Mouse (Mus musculus) liver, embryonic 12.5 days (tissue): Measurements from ENCODE around the gene Cd44. TPM values are rescaled to one million over a fixed set of nuclear protein-coding genes. Genes with fewer than 3 reads are reported as not detected.

Experiments
- ATAC-seq: fragments of 200-750 bp; cut with Nextera tagmentation; 2 replicates; pipeline ENCODE4 v1.8.0; 2017; ENCODE audit warnings: moderate number of reproducible peaks, mild to moderate bottlenecking, moderate library complexity
- H3K27ac ChIP-seq: fragments of 300-500 bp; sonication (generic); 2 replicates; pipeline ENCODE4 v1.5.1; 2016; ENCODE audit warnings: mild to moderate bottlenecking
- H3K27me3 ChIP-seq: fragments of 300-500 bp; sonication (generic); replicated peaks from 2 replicates; pipeline ENCODE4 v1.6.1; 2016; ENCODE audit warnings: mild to moderate bottlenecking, moderate library complexity
- H3K36me3 ChIP-seq: fragments of 300-500 bp; sonication (generic); 2 replicates; pipeline ENCODE4 v1.6.1; 2016; ENCODE audit warnings: mild to moderate bottlenecking, moderate library complexity
- H3K4me1 ChIP-seq: fragments of 300-500 bp; sonication (generic); 2 replicates; pipeline ENCODE4 v1.6.1; 2016
- H3K4me2 ChIP-seq: fragments of 300-500 bp; sonication (generic); 2 replicates; pipeline ENCODE4 v1.6.1; 2016; ENCODE audit warnings: mild to moderate bottlenecking, moderate library complexity
- H3K4me3 ChIP-seq: fragments of 300-500 bp; sonication (generic); 2 replicates; pipeline ENCODE4 v1.5.1; 2016; ENCODE audit warnings: mild to moderate bottlenecking, moderate library complexity
- H3K9ac ChIP-seq: fragments of 300-500 bp; sonication (generic); 2 replicates; pipeline ENCODE4 v1.6.1; 2016; ENCODE audit warnings: mild to moderate bottlenecking, moderate library complexity
- H3K9me3 ChIP-seq: fragments of 300-500 bp; sonication (generic); replicated peaks from 2 replicates; pipeline ENCODE4 v1.6.1; 2016; ENCODE audit warnings: mild to moderate bottlenecking, moderate library complexity
- WGBS: fragments of 180-500 bp; shearing (Covaris S2); methylation state at CpG from one replicate; pipeline ENCODE4 v1.1.7; 2016; ENCODE audit not compliant: insufficient replicate concordance; 5-methylcytosine and 5-hydroxymethylcytosine counted together
- polyA plus RNA-seq: library from polyadenylated mRNA; unstranded; fragments of >200 nt; fragmentation: Nextera tagmentation; extraction: Ambion mirVana; gene quantifications from 2 replicates; pipeline ENCODE4 v1.2.1, GENCODE M21; 2016

Gene Cd44
- polyA plus RNA-seq, 1 experiment from 2014 or later, result 17.8 TPM

DNA sequence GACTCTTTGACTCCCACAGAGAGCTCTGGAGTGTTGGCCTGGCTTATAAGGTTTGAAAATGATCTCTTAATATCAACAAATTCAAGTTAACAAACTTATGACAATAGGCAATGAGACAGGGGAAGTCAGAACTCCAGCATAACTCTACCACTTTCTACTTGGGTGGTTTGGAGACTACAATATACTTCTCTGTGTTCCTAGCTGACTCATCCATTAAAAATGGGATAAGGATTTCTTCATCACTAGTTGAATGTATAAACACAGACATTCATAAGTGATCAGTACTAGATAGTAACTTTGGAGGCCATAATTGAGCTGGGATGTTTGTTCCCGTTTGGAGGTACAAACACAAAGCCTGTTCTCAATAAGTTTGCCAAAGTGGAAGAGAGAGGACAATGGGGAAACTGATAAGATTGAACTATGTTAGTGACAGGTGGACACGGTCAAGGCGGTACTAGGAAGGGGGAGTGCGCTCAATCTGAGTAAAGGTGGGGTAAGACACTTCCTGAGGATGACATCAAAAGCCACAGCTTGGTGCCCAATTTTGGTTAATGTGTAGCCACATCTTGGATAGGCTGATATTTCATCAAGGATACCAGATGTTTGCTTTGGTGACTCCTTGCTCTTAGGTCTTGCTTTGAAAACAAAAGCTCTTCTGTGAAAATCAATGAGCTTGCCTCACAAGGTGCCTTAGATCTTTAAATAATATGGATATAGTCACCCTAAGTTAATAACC is 95.5 kb downstream of the Cd44 start:
- ATAC-seq, result no peak
- 61% methylated on average over 4 of the region's 4 CpGs for WGBS

GRCm38 (mm10) chr2:102805283-102805682 is 96.2 kb downstream of the Cd44 start:
- Histone ChIP-seq H3K4me1 (no peaks in the 10 kb centered on the region), H3K4me2 (no peak overlapping the region), H3K27ac (no peak overlapping the region), H3K36me3 (no peaks in the 10 kb centered on the region), H3K4me3 (no peak overlapping the region), H3K9ac (no peak overlapping the region), H3K9me3 (no peaks in the 10 kb centered on the region), H3K27me3 (no peaks in the 10 kb centered on the region)
- no peak for ATAC-seq
- WGBS, result 56% methylated on average over 6 of the region's 6 CpGs

More for the DNA sequence above, 95.5 kb downstream of the Cd44 start:
- Histone ChIP-seq H3K4me1 (no peaks in the 10 kb centered on the region), H3K9me3 (no peaks in the 10 kb centered on the region), H3K4me3 (no peak overlapping the region), H3K27ac (no peak overlapping the region), H3K9ac (no peak overlapping the region), H3K27me3 (no peaks in the 10 kb centered on the region), H3K36me3 (no peaks in the 10 kb centered on the region), H3K4me2 (no peak overlapping the region)

DNA sequence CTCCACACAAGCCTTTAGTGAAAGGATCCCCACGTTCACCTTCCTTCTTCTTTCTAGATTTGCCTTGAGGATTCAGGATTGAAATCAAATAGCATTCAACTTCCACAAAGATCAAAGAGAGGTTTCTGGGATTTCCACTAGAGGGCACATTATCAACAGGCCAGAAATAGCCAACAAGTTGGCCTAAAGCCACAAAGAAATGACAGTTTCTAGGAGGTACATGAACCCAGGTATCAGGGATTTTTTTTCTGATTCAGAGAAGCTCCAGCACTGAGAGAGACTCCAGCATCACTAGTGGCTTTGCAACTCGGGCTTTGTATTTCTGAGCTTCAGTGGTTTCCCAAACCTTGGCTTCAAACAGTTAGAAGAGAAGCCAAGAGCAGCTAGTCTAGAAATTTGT is 97.4 kb downstream of the Cd44 start:
- Histone ChIP-seq H3K36me3 (no peaks in the 10 kb centered on the region), H3K27ac (no peak overlapping the region), H3K27me3 (no peaks in the 10 kb centered on the region), H3K4me3 (no peak overlapping the region), H3K9ac (no peak overlapping the region), H3K9me3 (no peaks in the 10 kb centered on the region), H3K4me2 (no peak overlapping the region), H3K4me1 (no peaks in the 10 kb centered on the region)
- ATAC-seq, result no peak
- WGBS, result 23% methylated on average over 2 of the region's 2 CpGs

GRCm38 (mm10) chr2:102801899-102802298 is 99.6 kb downstream of the Cd44 start:
- no peak overlapping the region for H3K4me3 ChIP-seq
- 60% methylated on average over 1 of the region's 1 CpGs for WGBS
- H3K9me3 ChIP-seq, result no peaks in the 10 kb centered on the region
- ATAC-seq, result no peak
- H3K27me3 ChIP-seq, result no peaks in the 10 kb centered on the region
- H3K4me2 ChIP-seq, result no peak overlapping the region
- no peaks in the 10 kb centered on the region for H3K36me3 ChIP-seq
- H3K9ac ChIP-seq, result no peak overlapping the region
- no peak overlapping the region for H3K27ac ChIP-seq
- no peaks in the 10 kb centered on the region for H3K4me1 ChIP-seq

- no peaks in the 10 kb centered on the region for H3K4me1 ChIP-seq
- no peak for ATAC-seq
- no peaks in the 10 kb centered on the region for H3K36me3 ChIP-seq
- 70% methylated on average over 2 of the region's 2 CpGs for WGBS
- no peaks in the 10 kb centered on the region for H3K9me3 ChIP-seq
- no peak overlapping the region for H3K4me2 ChIP-seq
- H3K9ac ChIP-seq, result no peak overlapping the region
- no peak overlapping the region for H3K27ac ChIP-seq
- H3K4me3 ChIP-seq, result no peak overlapping the region
- no peaks in the 10 kb centered on the region for H3K27me3 ChIP-seq
Measured at GRCm38 (mm10) chr2:102798149-102798548, 103.3 kb downstream of the Cd44 start.

DNA sequence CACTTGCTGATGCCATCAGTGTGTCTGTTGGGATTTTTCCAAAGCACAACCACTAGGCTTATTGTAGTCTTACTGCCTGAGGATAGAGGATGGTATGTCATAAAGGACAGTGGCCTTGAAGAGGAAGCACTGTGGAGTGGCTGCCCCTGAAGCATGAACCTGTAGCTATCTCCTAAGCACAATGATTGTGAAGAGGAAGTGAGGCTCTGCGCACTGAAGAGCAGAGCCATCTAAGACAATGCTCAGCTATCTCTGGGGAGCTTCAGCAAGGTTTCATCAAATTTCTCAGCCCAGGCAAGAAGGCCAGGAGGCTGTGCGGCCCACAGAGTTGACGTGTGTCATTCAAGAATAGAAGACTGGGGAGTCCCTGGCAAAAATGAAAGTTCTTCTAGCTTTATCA is 106.4 kb downstream of the Cd44 start:
- Histone ChIP-seq H3K36me3 (no peaks in the 10 kb centered on the region), H3K4me1 (no peaks in the 10 kb centered on the region), H3K4me2 (no peak overlapping the region), H3K9ac (no peak overlapping the region), H3K27ac (no peak overlapping the region), H3K27me3 (no peaks in the 10 kb centered on the region), H3K9me3 (no peaks in the 10 kb centered on the region), H3K4me3 (no peak overlapping the region)
- no peak for ATAC-seq
- WGBS, result 36% methylated on average over 3 of the region's 3 CpGs

GRCm38 (mm10) chr2:102792804-102793203 is 108.7 kb downstream of the Cd44 start:
- Histone ChIP-seq H3K4me2 (no peak overlapping the region), H3K36me3 (no peaks in the 10 kb centered on the region), H3K27ac (no peak overlapping the region), H3K4me3 (no peak overlapping the region), H3K9me3 (no peaks in the 10 kb centered on the region), H3K27me3 (no peaks in the 10 kb centered on the region), H3K4me1 (no peaks in the 10 kb centered on the region), H3K9ac (no peak overlapping the region)
- WGBS, result 64% methylated on average over 6 of the region's 6 CpGs
- no peak for ATAC-seq

DNA sequence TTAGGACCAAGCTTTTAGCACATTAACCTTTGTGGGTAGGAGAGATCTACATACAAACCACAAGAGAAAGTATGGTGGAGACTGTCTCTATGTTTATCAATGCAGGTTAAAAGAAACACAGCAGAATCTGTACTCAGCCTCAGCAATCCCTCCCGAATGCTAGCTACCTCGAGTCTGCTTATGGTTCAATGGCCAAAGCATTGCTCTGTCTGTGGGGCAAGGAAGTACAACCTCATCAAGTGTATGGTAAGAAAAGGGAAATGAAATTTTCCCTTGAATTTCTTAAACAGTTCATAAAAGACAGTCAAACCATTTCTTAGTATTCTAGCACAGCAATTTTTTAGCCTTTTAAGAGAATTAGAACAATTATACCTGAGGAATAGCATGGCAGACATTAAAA is 109.8 kb downstream of the Cd44 start:
- H3K36me3 ChIP-seq, result no peaks in the 10 kb centered on the region
- no peaks in the 10 kb centered on the region for H3K27me3 ChIP-seq
- no peak overlapping the region for H3K27ac ChIP-seq
- 49% methylated on average over 2 of the region's 2 CpGs for WGBS
- H3K9me3 ChIP-seq, result no peaks in the 10 kb centered on the region
- no peaks in the 10 kb centered on the region for H3K4me1 ChIP-seq
- H3K9ac ChIP-seq, result no peak overlapping the region
- no peak overlapping the region for H3K4me3 ChIP-seq
- no peak for ATAC-seq
- H3K4me2 ChIP-seq, result no peak overlapping the region

DNA sequence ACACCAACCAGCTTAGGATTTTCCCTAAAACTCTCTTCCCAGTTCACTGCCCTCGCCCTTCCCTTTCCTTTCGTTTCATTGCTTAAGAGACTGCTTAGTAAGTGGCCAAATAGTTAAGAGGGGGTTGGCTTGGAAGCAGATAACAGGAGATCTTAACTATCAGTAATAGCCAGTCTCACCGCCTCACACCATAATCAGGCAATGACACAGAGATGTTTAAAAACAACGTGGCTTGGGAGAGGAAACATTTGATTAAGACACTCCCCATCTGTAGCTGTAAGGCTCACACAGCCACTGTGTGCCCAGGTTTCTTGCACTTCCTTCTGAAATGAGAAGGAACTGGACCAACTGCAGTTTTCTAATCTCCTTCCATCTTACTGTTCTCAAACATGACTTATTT is 115.8 kb downstream of the Cd44 start:
- H3K36me3 ChIP-seq, result no peaks in the 10 kb centered on the region
- H3K27ac ChIP-seq, result no peak overlapping the region
- no peaks in the 10 kb centered on the region for H3K4me1 ChIP-seq
- no peak overlapping the region for H3K4me3 ChIP-seq
- H3K9ac ChIP-seq, result no peak overlapping the region
- H3K4me2 ChIP-seq, result no peak overlapping the region
- no peak for ATAC-seq
- no peaks in the 10 kb centered on the region for H3K9me3 ChIP-seq
- H3K27me3 ChIP-seq, result no peaks in the 10 kb centered on the region
- 31% methylated on average over 4 of the region's 4 CpGs for WGBS

- Histone ChIP-seq H3K36me3 (no peaks in the 10 kb centered on the region), H3K9ac (no peak overlapping the region), H3K27ac (no peak overlapping the region), H3K9me3 (no peaks in the 10 kb centered on the region), H3K4me1 (no peaks in the 10 kb centered on the region), H3K4me2 (no peak overlapping the region), H3K27me3 (no peaks in the 10 kb centered on the region), H3K4me3 (no peak overlapping the region)
- ATAC-seq, result no peak
- WGBS, result 68% methylated on average over 7 of the region's 7 CpGs
Measured at GRCm38 (mm10) chr2:102782751-102783150, 118.7 kb downstream of the Cd44 start.

- Histone ChIP-seq H3K4me2 (no peak overlapping the region), H3K27me3 (no peaks in the 10 kb centered on the region), H3K27ac (no peak overlapping the region), H3K9ac (no peak overlapping the region), H3K9me3 (no peaks in the 10 kb centered on the region), H3K4me1 (no peaks in the 10 kb centered on the region), H3K4me3 (no peak overlapping the region), H3K36me3 (no peaks in the 10 kb centered on the region)
- ATAC-seq, result no peak
- 77% methylated on average over 3 of the region's 3 CpGs for WGBS
Measured at GRCm38 (mm10) chr2:102778208-102778607, 123.3 kb downstream of the Cd44 start.

GRCm38 (mm10) chr2:102775561-102775960 is 125.9 kb downstream of the Cd44 start:
- Histone ChIP-seq H3K27me3 (no peaks in the 10 kb centered on the region), H3K27ac (no peak overlapping the region), H3K4me1 (no peaks in the 10 kb centered on the region), H3K36me3 (no peaks in the 10 kb centered on the region), H3K4me3 (no peak overlapping the region), H3K4me2 (no peak overlapping the region), H3K9ac (no peak overlapping the region), H3K9me3 (no peaks in the 10 kb centered on the region)
- no peak for ATAC-seq
- WGBS, result 73% methylated on average over 1 of the region's 1 CpGs

- no peaks in the 10 kb centered on the region for H3K4me1 ChIP-seq
- WGBS, result 62% methylated on average over 4 of the region's 4 CpGs
- no peaks in the 10 kb centered on the region for H3K27me3 ChIP-seq
- no peak overlapping the region for H3K4me3 ChIP-seq
- no peak for ATAC-seq
- H3K4me2 ChIP-seq, result no peak overlapping the region
- no peaks in the 10 kb centered on the region for H3K9me3 ChIP-seq
- no peak overlapping the region for H3K27ac ChIP-seq
- no peak overlapping the region for H3K9ac ChIP-seq
- no peaks in the 10 kb centered on the region for H3K36me3 ChIP-seq
Measured at GRCm38 (mm10) chr2:102774700-102775099, 126.8 kb downstream of the Cd44 start.
